Mouse (Mus musculus) MEL (cell line): ENCODE measurements at regions not wholly inside any gene's neighbourhood (a gene's known extent, or its start where the extent isn't known, plus 50 kb on each side); places are given as distances from the start of the nearest gene placed in this dataset.

Source experiments
- DNase-seq: peaks from one replicate; pipeline ENCODE4 v3.0.0; 2011; ENCODE audit warnings: low read depth, low spot score
- H3K27ac ChIP-seq: 2 replicates; pipeline ENCODE4 v1.5.1; 2012; ENCODE audit warnings: low read depth, mild to moderate bottlenecking, control low read depth, low read length, moderate library complexity; ENCODE audit not compliant: control insufficient read depth
- H3K27me3 ChIP-seq, 2 experiments: fragments of 150-350 bp in 1 of 2; sonication (generic) in 1 of 2; 2 replicates each; pipeline ENCODE4 v1.6.1; 2012; ENCODE audit warnings: low read length in 2 of 2, mild to moderate bottlenecking in 2 of 2, improper control_type of control experiment in 1 of 2, moderate library complexity in 1 of 2; ENCODE audit not compliant: insufficient read depth in 2 of 2, control insufficient read depth in 1 of 2
- H3K36me3 ChIP-seq, 2 experiments: 2 replicates each; pipeline ENCODE4 v1.6.1; 2012 to 2014; ENCODE audit warnings: low read length in 2 of 2, improper control_type of control experiment in 1 of 2, inconsistent platforms in 1 of 2, mild to moderate bottlenecking in 1 of 2; ENCODE audit not compliant: insufficient read depth in 2 of 2, control insufficient read depth in 1 of 2
- H3K4me1 ChIP-seq, 2 experiments: fragments of 150-350 bp in 1 of 2; sonication (generic) in 1 of 2; 2 replicates each; pipeline ENCODE4 v1.6.1; 2012; ENCODE audit warnings: low read length in 2 of 2, improper control_type of control experiment in 1 of 2, mild to moderate bottlenecking in 1 of 2; ENCODE audit not compliant: insufficient read depth in 2 of 2, control insufficient read depth in 1 of 2
- H3K4me3 ChIP-seq, 2 experiments: fragments of 150-350 bp in 1 of 2; sonication (generic) in 1 of 2; 2 replicates each; pipeline ENCODE4 v1.5.1; 2012; ENCODE audit warnings: low read depth in 2 of 2, low read length in 2 of 2, mild to moderate bottlenecking in 2 of 2, moderate library complexity in 2 of 2, control low read depth in 1 of 2, improper control_type of control experiment in 1 of 2; ENCODE audit not compliant: control insufficient read depth in 1 of 2, insufficient read depth in 1 of 2
- H3K79me2 ChIP-seq: 2 replicates; pipeline ENCODE4 v1.6.1; 2012; ENCODE audit warnings: mild to moderate bottlenecking, low read length, moderate library complexity; ENCODE audit not compliant: control insufficient read depth, poor library complexity, insufficient read depth
- H3K9ac ChIP-seq: 2 replicates; pipeline ENCODE4 v1.6.1; 2012; ENCODE audit warnings: low read depth, mild to moderate bottlenecking, control low read depth, low read length, moderate library complexity; ENCODE audit not compliant: control insufficient read depth, poor library complexity, severe bottlenecking
- H3K9me3 ChIP-seq: fragments of 150-350 bp; sonication (generic); replicated peaks from 2 replicates; pipeline ENCODE4 v1.6.1; 2012; ENCODE audit warnings: mild to moderate bottlenecking, low read length, improper control_type of control experiment, moderate library complexity; ENCODE audit not compliant: insufficient read depth
- CHD1 ChIP-seq: IDR thresholded peaks from 2 replicates; pipeline ENCODE4 v1.6.1; 2012; ENCODE audit warnings: low read depth, mild to moderate bottlenecking, inconsistent platforms, low read length, improper control_type of control experiment
- CTCF ChIP-seq, 3 experiments: IDR thresholded peaks in 2 of 3; conservative IDR thresholded peaks in 1 of 3; 2 replicates each; pipeline ENCODE4 v1.5.1; 2011 to 2012; ENCODE audit warnings: low read length in 3 of 3, low read depth in 2 of 3, mild to moderate bottlenecking in 2 of 3, improper control_type of control experiment in 1 of 3, inconsistent platforms in 1 of 3, mixed read lengths in 1 of 3, moderate library complexity in 1 of 3; ENCODE audit not compliant: control insufficient read depth in 1 of 3, insufficient read depth in 1 of 3, poor library complexity in 1 of 3, severe bottlenecking in 1 of 3
- E2F4 ChIP-seq: IDR thresholded peaks from 2 replicates; pipeline ENCODE4 v1.6.1; 2011; ENCODE audit warnings: low read depth, low read length, improper control_type of control experiment, borderline replicate concordance
- ELF1 ChIP-seq: IDR thresholded peaks from 2 replicates; pipeline ENCODE4 v1.6.1; 2014; ENCODE audit warnings: low read depth, mild to moderate bottlenecking, inconsistent platforms, low read length, improper control_type of control experiment, moderate library complexity
- ETS1 ChIP-seq: IDR thresholded peaks from 2 replicates; pipeline ENCODE4 v1.6.1; 2012; ENCODE audit warnings: low read depth, mild to moderate bottlenecking, inconsistent platforms, low read length, improper control_type of control experiment, moderate library complexity
- HCFC1 ChIP-seq: IDR thresholded peaks from 2 replicates; pipeline ENCODE4 v1.6.1; 2012; ENCODE audit warnings: low read depth, mild to moderate bottlenecking, inconsistent platforms, low read length, improper control_type of control experiment, moderate library complexity
- KAT2A ChIP-seq: conservative IDR thresholded peaks from 2 replicates; pipeline ENCODE4 v1.6.1; 2012; ENCODE audit warnings: low read depth, low read length, improper control_type of control experiment, inconsistent platforms
- MAFK ChIP-seq: IDR thresholded peaks from 2 replicates; pipeline ENCODE4 v1.6.1; 2011; ENCODE audit warnings: low read depth, mild to moderate bottlenecking, low read length, improper control_type of control experiment, borderline replicate concordance
- MAX ChIP-seq: IDR thresholded peaks from 2 replicates; pipeline ENCODE4 v1.6.1; 2011; ENCODE audit warnings: low read length, improper control_type of control experiment
- MAZ ChIP-seq: IDR thresholded peaks from 2 replicates; pipeline ENCODE4 v1.6.1; 2012; ENCODE audit warnings: low read depth, mild to moderate bottlenecking, inconsistent platforms, low read length, improper control_type of control experiment
- MEF2A ChIP-seq: IDR thresholded peaks from 2 replicates; pipeline ENCODE4 v1.6.1; 2014; ENCODE audit warnings: low read depth, mild to moderate bottlenecking, inconsistent platforms, low read length, improper control_type of control experiment; ENCODE audit not compliant: poor library complexity, insufficient replicate concordance, severe bottlenecking; ENCODE audit errors: extremely low read depth
- MXI1 ChIP-seq: IDR thresholded peaks from 2 replicates; pipeline ENCODE4 v1.6.1; 2011; ENCODE audit warnings: mild to moderate bottlenecking, low read depth, low read length, improper control_type of control experiment
- MYB ChIP-seq: IDR thresholded peaks from 2 replicates; pipeline ENCODE4 v1.6.1; 2011; ENCODE audit warnings: mild to moderate bottlenecking, low read depth, low read length, improper control_type of control experiment
- MYC ChIP-seq: IDR thresholded peaks from 2 replicates; pipeline ENCODE4 v1.6.1; 2011; ENCODE audit warnings: low read depth, mild to moderate bottlenecking, low read length, improper control_type of control experiment, moderate library complexity
- NELFE ChIP-seq: IDR thresholded peaks from 2 replicates; pipeline ENCODE4 v1.6.1; 2011; ENCODE audit warnings: low read depth, low read length, improper control_type of control experiment
- NRF1 ChIP-seq: IDR thresholded peaks from 2 replicates; pipeline ENCODE4 v1.6.1; 2014; ENCODE audit warnings: low read depth, mild to moderate bottlenecking, inconsistent platforms, low read length, improper control_type of control experiment, moderate library complexity; ENCODE audit not compliant: poor library complexity, insufficient read depth, severe bottlenecking
- POLR2AphosphoS2 ChIP-seq: IDR thresholded peaks from 2 replicates; pipeline ENCODE4 v1.6.1; 2011; ENCODE audit warnings: low read length, improper control_type of control experiment
- RAD21 ChIP-seq: IDR thresholded peaks from 2 replicates; pipeline ENCODE4 v1.6.1; 2011; ENCODE audit warnings: mild to moderate bottlenecking, low read depth, low read length, improper control_type of control experiment
- RCOR1 ChIP-seq: IDR thresholded peaks from 2 replicates; pipeline ENCODE4 v1.6.1; 2012; ENCODE audit warnings: low read depth, mild to moderate bottlenecking, inconsistent platforms, low read length, improper control_type of control experiment
- SIN3A ChIP-seq: IDR thresholded peaks from 2 replicates; pipeline ENCODE4 v1.6.1; 2012; ENCODE audit warnings: low read length, improper control_type of control experiment, inconsistent platforms
- SMC3 ChIP-seq: IDR thresholded peaks from 2 replicates; pipeline ENCODE4 v1.6.1; 2011; ENCODE audit warnings: low read depth, low read length, improper control_type of control experiment
- TAL1 ChIP-seq: IDR thresholded peaks from 2 replicates; pipeline ENCODE4 v1.6.1; 2012; ENCODE audit warnings: mild to moderate bottlenecking, inconsistent platforms, low read length, moderate library complexity, mixed read lengths
- TBP ChIP-seq: IDR thresholded peaks from 2 replicates; pipeline ENCODE4 v1.8.0; 2011; ENCODE audit warnings: low read depth, low read length, improper control_type of control experiment
- TCF12 ChIP-seq: IDR thresholded peaks from 2 replicates; pipeline ENCODE4 v1.6.1; 2014; ENCODE audit warnings: low read depth, mild to moderate bottlenecking, inconsistent platforms, low read length, improper control_type of control experiment, moderate library complexity
- UBTF ChIP-seq: IDR thresholded peaks from 2 replicates; pipeline ENCODE4 v1.6.1; 2012; ENCODE audit warnings: low read depth, mild to moderate bottlenecking, inconsistent platforms, low read length, improper control_type of control experiment, moderate library complexity, borderline replicate concordance; ENCODE audit not compliant: insufficient read depth
- ZC3H11A ChIP-seq: IDR thresholded peaks from 2 replicates; pipeline ENCODE4 v1.6.1; 2012; ENCODE audit warnings: low read depth, mild to moderate bottlenecking, inconsistent platforms, low read length, improper control_type of control experiment
- ZMIZ1 ChIP-seq: IDR thresholded peaks from 2 replicates; pipeline ENCODE4 v1.6.1; 2012; ENCODE audit warnings: low read depth, mild to moderate bottlenecking, inconsistent platforms, low read length, improper control_type of control experiment, moderate library complexity
- ZNF384 ChIP-seq: IDR thresholded peaks from 2 replicates; pipeline ENCODE4 v1.6.1; 2012; ENCODE audit warnings: low read depth, mild to moderate bottlenecking, inconsistent platforms, low read length, improper control_type of control experiment

GRCm38 (mm10) chr6:51179741-51180537 lies 252.5 kb upstream of the Nfe2l3 start:
- TF ChIP-seq TBP (no peak), SMC3 (no peak), UBTF (no peak), NELFE (no peak), RAD21 (no peak), HCFC1 (no peak), CHD1 (no peak), NRF1 (no peak), MYC (no peak), TCF12 (no peak), CTCF (IDR thresholded peaks at IDR 0.05 in 2 of 3, conservative IDR thresholded peaks at IDR 0.05 in 1 of 3; ENCODE audit: control insufficient read depth in 1 of 3, insufficient read depth in 1 of 3, low read depth in 2 of 3, low read length in 3 of 3, poor library complexity in 1 of 3, severe bottlenecking in 1 of 3) (no peak), POLR2AphosphoS2 (no peak), MEF2A (no peak)
- no peaks in the 10 kb centered on the region; a peak in 1 of 4 replicates for H3K4me1 ChIP-seq
- H3K27me3 ChIP-seq = peaks cover 2 to 13% of the 10 kb centered on the region in 2 experiments; a peak in 2 of 4 replicates
- H3K9me3 ChIP-seq = no peaks in the 10 kb centered on the region
- H3K36me3 ChIP-seq = peaks cover 0 to 5% of the 10 kb centered on the region in 2 experiments; a peak in 2 of 4 replicates
- H3K27ac ChIP-seq = no peak overlapping the region
- no peak overlapping the region for H3K4me3 ChIP-seq
- no peak for DNase-seq
- no peak overlapping the region for H3K9ac ChIP-seq
- H3K79me2 ChIP-seq = no peaks in the 10 kb centered on the region

DNA sequence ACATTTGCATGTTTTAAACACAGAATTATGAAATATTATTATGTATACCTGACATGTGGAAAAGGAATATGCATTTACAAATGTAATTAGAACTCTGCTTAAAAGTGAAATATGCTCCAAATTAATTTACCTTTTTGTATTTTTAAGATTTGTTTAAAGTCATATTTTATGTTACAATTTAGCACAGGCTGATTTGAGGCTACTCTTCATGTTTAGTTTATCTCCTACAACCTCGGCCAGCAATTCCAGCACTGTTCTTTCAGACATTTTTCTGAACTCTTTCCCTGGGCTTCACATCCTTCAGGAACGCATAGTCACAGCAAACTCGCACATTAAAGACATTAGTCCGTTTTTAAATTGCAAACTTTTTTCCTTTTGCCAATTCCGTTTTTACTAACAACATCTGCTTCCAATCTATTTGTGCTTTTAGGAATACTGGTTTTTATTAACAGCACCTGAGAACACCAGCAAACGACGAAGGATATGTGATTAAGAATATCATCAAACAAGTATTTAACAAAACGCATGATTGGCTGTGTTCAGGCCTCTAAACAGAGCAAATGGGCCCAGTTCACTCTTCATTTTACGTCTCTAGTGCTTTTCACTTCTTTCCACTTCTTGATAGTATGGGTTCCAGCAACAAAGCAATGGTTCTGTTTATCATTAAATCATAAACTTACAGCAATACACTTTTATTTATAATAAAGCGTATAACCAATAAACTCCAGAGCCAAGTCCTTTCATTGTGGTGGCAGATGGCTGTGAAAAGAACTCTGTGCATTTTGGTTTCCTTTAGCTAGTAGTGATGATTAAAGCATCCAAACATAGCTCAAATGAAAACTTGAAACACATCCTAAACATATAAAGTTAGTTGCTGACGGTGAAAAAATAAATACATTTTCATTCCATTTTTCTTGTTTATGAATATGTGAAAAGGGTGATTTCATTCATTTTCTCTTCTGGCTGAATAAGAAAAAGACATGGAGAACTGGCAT lies 251.3 kb upstream of the Nfe2l3 start:
- Histone ChIP-seq H3K9me3 (no peaks in the 10 kb centered on the region), H3K9ac (no peak overlapping the region), H3K79me2 (no peaks in the 10 kb centered on the region), H3K36me3 (peaks cover 0 to 5% of the 10 kb centered on the region in 2 experiments; a peak in 2 of 4 replicates), H3K27ac (no peak overlapping the region), H3K4me1 (no peaks in the 10 kb centered on the region; a peak in 1 of 4 replicates), H3K4me3 (no peak overlapping the region), H3K27me3 (peaks cover 5 to 15% of the 10 kb centered on the region in 2 experiments; a peak in 3 of 4 replicates)
- DNase-seq = no peak
- TF ChIP-seq MEF2A = no peak
- no peak for TF ChIP-seq MAZ
- TF ChIP-seq TAL1 = no peak
- no peak for TF ChIP-seq ZMIZ1
- TF ChIP-seq ELF1 = no peak
- no peak for TF ChIP-seq MYB
- no peak for TF ChIP-seq MXI1
- TF ChIP-seq MAX = no peak
- no peak for TF ChIP-seq NRF1
- TF ChIP-seq MAFK = no peak
- no peak for TF ChIP-seq ETS1
- no peak for TF ChIP-seq E2F4
- no peak for TF ChIP-seq ZNF384
- TF ChIP-seq POLR2AphosphoS2 = no peak
- TF ChIP-seq SIN3A = no peak
- TF ChIP-seq RAD21 = no peak
- TF ChIP-seq KAT2A = no peak
- TF ChIP-seq ZC3H11A = no peak
- TF ChIP-seq RCOR1 = no peak
